Mouse (Mus musculus) gastrocnemius, adult 2 months (tissue): ENCODE data around the gene Hs3st1. TPM values are rescaled to one million over a fixed set of nuclear protein-coding genes. Genes with fewer than 3 reads are reported as not detected.

Experiments
- DNase-seq: peaks from one replicate; pipeline ENCODE4 v3.0.0; 2022
- H3K27ac ChIP-seq: fragments of 200-600 bp; 2 replicates; pipeline ENCODE4 v1.8.1; 2022; ENCODE audit warnings: mild to moderate bottlenecking
- H3K4me3 ChIP-seq: fragments of 200-600 bp; 2 replicates; pipeline ENCODE4 v1.8.1; 2022; ENCODE audit warnings: mild to moderate bottlenecking, moderate library complexity
- CTCF ChIP-seq: fragments of 200-600 bp; IDR thresholded peaks from 2 replicates; pipeline ENCODE4 v1.8.1; 2022; ENCODE audit warnings: antibody characterized with exemption, mild to moderate bottlenecking, moderate library complexity
- intact Hi-C: fragments of 180-260 bp; cut with DNase I; formaldehyde crosslinking; loops from one replicate; pipeline ENCODE4 v1.15.1; 2025
- total RNA-seq, 2 experiments: library from RNA; stranded (reverse); gene quantifications; 2 replicates each; pipeline ENCODE4 v1.2.3; 2021

Gene Hs3st1
- total RNA-seq, 2 experiments from 2014 or later, result 1.2 to 2.0 TPM

GRCm38 (mm10) chr5:39637874-39638273 lies 117.4 kb downstream of the Hs3st1 start:
- TF ChIP-seq CTCF, result no peak
- Histone ChIP-seq H3K27ac (no peak overlapping the region), H3K4me3 (no peak overlapping the region)
- intact Hi-C loops, result loop anchor here (2.0 kb wide), 1 partner anchor 855 kb away; no protein-coding TSS in a partner anchor
- no peak for DNase-seq

GRCm38 (mm10) chr5:39636090-39636489 lies 119.2 kb downstream of the Hs3st1 start:
- no peak for DNase-seq
- TF ChIP-seq CTCF, result no peak
- Histone ChIP-seq H3K4me3 (no peak overlapping the region), H3K27ac (no peak overlapping the region)
- intact Hi-C loops, result no loop called here

DNA sequence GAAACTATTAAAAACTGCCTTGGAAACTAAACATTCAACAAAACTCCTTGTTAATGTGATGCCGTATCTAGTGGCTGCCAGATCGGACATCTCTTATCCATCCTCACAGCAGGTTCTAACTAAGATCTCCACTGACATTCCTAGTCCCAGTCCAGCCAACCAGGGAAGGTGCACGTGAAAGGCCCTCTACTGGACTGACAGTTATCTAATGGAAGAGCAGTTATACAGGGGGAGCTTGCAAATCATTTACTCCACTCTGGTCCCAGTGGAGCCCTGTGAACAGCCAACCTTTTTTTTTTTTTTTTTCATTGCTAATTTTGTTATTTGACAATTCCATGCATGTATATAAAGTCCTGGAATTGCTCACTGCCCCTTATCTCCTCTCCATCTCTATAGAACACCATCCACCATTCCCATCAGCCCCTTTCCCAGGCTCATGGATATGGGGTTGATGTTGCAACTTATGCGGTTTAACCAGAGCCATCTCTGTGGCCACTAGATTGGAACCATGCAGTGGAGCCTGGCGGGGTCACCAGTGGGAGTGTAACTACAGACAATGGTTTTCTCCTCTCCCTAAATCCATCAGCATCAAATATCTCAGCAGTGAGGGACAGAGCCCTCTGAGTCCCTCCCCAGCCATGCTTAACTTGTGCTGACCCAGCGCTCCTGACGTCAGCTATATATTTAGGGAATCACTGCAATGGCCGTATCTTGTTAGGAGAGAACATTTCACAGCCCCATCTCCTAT lies 120.8 kb downstream of the Hs3st1 start:
- DNase-seq, result no peak
- intact Hi-C loops, result no loop called here
- H3K4me3 ChIP-seq, result no peak overlapping the region
- TF ChIP-seq CTCF, result no peak
- no peak overlapping the region for H3K27ac ChIP-seq

DNA sequence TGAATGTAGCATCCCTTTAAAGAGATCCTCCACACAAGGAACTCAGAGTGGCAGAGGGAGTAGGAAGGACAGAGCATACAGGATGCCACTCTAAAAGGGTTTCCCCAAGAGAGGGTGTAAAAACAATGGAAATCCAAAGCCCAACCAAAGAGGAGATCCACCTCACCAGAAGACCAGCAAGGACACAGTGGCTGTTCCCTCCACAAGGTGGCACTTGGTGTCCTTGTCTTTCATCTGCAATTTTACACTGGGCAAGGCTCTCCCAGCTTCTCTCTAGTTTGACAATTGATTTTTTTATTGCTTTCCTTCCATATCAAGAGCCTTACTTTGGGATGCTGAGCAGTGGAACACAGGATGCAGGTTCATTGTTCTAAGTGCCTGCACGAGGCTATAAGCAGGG lies 122.1 kb downstream of the Hs3st1 start:
- H3K4me3 ChIP-seq, result no peak overlapping the region
- intact Hi-C loops, result no loop called here
- no peak for DNase-seq
- peak; percentile 20 for TF ChIP-seq CTCF
- no peak overlapping the region for H3K27ac ChIP-seq

GRCm38 (mm10) chr5:39630841-39631240 lies 124.4 kb downstream of the Hs3st1 start:
- no peak overlapping the region for H3K4me3 ChIP-seq
- H3K27ac ChIP-seq, result no peak overlapping the region
- TF ChIP-seq CTCF, result no peak
- intact Hi-C loops, result no loop called here
- DNase-seq, result no peak

- TF ChIP-seq CTCF, result no peak
- Histone ChIP-seq H3K4me3 (no peak overlapping the region), H3K27ac (no peak overlapping the region)
- DNase-seq, result no peak
- intact Hi-C loops, result no loop called here
Observed at GRCm38 (mm10) chr5:39625037-39625473, 130.2 kb downstream of the Hs3st1 start.

DNA sequence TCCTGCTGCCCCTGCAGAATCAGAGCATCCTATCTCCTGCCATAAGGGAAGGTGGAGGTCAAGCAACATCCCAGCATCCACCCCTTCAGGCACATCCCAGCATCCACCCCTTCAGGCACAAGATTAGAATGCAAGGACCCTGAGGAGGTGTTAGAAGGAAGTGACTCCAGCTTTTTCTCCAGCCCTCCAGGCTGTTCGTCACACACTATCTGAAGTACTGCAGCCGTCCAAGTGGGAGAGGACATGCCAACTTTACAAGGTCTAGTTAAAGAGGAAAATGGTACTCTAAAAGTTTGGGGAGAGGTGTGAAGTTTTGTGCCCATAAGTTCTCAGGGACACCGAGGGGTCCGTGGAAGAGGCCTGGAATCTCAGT lies 131.1 kb downstream of the Hs3st1 start:
- H3K27ac ChIP-seq, result peak overlapping the region; percentile 58
- TF ChIP-seq CTCF, result no peak
- no peak for DNase-seq
- intact Hi-C loops, result no loop called here
- no peak overlapping the region for H3K4me3 ChIP-seq

DNA sequence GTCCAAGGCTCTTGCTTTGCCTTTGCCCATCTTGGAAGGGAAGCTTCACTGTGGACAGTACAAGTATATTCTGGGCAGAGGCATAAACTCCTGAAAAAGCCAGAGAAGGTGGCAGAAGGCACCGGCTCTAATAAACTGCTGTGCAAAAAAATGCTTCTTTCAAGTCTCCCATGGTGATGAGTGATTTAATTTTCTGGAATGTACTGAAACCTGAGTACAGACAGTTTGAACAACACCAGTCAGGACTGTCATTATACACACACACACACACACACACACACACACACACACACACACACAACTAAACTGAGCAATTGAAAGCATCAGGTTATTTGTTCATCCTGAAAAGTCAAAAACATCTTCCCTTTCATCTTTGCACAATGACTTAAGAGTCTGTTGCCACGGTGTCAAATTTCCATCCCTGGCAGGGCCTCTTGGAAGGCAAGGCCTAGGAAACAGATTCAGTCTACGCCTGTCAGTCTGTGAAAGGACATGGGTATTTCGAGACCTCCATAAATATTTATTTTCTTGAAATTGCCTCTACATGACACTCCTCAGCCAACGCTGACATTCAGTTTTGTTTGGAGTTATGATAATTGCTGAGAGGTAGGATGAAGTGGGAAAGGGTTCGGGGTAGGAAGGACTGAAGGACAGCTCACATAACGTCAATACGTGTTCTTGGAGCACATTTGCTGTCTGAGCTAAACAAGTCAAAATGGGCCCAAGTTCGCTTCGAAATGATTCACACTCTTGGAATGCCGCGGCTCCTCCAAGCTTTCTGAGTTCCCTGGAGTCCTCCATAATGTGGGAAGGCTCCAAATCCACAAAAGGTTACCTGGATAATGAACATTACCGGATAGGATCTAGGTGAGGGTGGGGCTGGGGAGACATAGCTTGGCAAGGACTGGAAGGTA lies 131.7 kb downstream of the Hs3st1 start:
- no peak overlapping the region for H3K4me3 ChIP-seq
- intact Hi-C loops, result no loop called here
- DNase-seq, result peak; percentile 47
- peak overlapping the region; percentile 58 for H3K27ac ChIP-seq
- no peak for TF ChIP-seq CTCF

- intact Hi-C loops, result no loop called here
- no peak overlapping the region for H3K27ac ChIP-seq
- peak; percentile 48 for DNase-seq
- no peak overlapping the region for H3K4me3 ChIP-seq
- TF ChIP-seq CTCF, result no peak
Observed at GRCm38 (mm10) chr5:39620206-39620866, 134.9 kb downstream of the Hs3st1 start.

DNA sequence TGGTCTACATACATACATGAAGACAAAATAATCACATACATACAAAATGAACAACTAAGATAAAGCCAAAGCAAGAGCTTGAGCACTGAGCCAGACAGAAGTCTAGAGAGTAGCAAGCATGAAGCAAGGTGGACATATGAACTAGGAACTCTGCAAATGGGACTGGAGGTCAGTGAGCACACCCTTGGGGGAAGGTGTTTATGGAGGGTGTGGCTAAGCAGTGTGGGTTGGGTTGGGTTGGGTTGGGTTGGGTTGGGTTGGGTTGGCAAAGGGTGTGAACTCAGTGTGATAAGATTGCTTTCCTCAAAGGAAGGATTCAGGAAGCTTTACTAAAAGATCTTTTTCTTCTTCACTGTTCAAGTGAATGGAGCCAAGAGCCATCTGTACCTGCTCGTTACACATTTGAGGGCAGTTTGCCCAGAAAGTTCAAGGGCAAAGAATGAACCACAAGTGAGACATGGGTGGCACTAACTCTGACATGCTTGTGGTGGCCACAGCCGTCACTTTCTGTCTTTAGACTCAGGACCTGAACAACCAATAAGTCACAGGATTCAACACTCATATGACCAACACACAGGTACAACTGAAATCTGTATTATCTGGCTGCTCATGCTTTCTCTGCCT lies 137.8 kb downstream of the Hs3st1 start:
- intact Hi-C loops, result no loop called here
- Histone ChIP-seq H3K4me3 (no peak overlapping the region), H3K27ac (no peak overlapping the region)
- no peak for DNase-seq
- TF ChIP-seq CTCF, result no peak

- no peak for TF ChIP-seq CTCF
- DNase-seq, result no peak
- intact Hi-C loops, result no loop called here
- Histone ChIP-seq H3K4me3 (no peak overlapping the region), H3K27ac (no peak overlapping the region)
Observed at GRCm38 (mm10) chr5:39615202-39615601, 140.1 kb downstream of the Hs3st1 start.

GRCm38 (mm10) chr5:39613534-39613933 lies 141.7 kb downstream of the Hs3st1 start:
- no peak for TF ChIP-seq CTCF
- intact Hi-C loops, result no loop called here
- Histone ChIP-seq H3K27ac (no peak overlapping the region), H3K4me3 (no peak overlapping the region)
- no peak for DNase-seq
